8 mouse cellular contexts compared by ENCODE assay signal in the genomic region with DNA sequence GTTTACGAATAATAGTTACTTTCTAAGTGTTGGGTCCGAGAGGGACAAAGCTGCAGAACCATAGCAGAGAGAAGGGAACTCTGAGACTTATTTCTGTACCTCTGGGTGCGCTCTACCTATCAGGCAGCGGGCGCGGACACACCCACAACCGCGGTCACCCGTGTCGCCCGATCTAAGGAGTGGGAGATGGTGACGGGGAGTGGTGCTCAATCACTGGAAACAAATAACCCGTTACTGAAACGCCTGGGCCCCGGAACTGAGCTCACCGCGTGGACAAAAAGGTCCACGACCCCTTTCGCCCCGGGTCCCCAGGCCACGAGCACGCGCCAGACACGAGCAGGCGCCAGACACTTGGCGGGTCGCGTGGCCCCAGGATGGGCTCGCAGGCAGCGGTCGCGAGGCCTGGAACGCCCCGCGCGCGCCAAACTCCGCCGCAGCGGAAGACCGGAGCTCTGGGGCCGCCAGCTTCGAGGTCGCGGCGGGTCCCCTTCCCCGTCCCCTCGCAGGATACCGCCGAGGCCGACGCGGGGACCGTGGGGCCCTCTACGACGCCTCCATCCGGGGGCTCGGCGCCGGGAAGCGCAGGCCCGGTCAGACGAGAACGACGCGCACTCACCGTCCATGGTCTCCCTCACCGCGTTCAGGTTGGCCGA. TPM values are rescaled to one million over a fixed set of nuclear protein-coding genes. Genes with fewer than 3 reads are reported as not detected.
DNase-seq lines count a peak whose midpoint lies in the region; ATAC-seq and TF ChIP-seq lines count a peak whose summit lies in the region.

No protein-coding gene starts in this region.

- H3K27ac ChIP-seq in forebrain, postnatal 0 days (ENCODE audit: low read depth, low read length): peak overlapping the region; percentile 81
- peak overlapping the region; percentile 91 for H3K27ac ChIP-seq in limb, embryonic 15.5 days

- no peaks in the 10 kb centered on the region for H3K27me3 ChIP-seq in forebrain, postnatal 0 days (ENCODE audit: insufficient read depth, low read length)
- H3K27me3 ChIP-seq in limb, embryonic 15.5 days: no peaks in the 10 kb centered on the region

- peak overlapping the region; percentile 87 for H3K4me3 ChIP-seq in forebrain, postnatal 0 days (ENCODE audit: low read depth, low read length)
- peak overlapping the region; percentile 98 for H3K4me3 ChIP-seq in limb, embryonic 15.5 days

- no peaks in the 10 kb centered on the region for H3K36me3 ChIP-seq in forebrain, postnatal 0 days (ENCODE audit: insufficient read depth)
- 0 out of 2 replicates have a peak, but pooled peaks cover 1% of the 10 kb centered on the region for H3K36me3 ChIP-seq in limb, embryonic 15.5 days

- no peak for TF ChIP-seq CTCF in forebrain, postnatal 0 days (IDR thresholded peaks at IDR 0.05; ENCODE audit: low read depth)

- no peaks in the 10 kb centered on the region for H3K9me3 ChIP-seq in forebrain, postnatal 0 days (ENCODE audit: low read length)
- H3K9me3 ChIP-seq in limb, embryonic 15.5 days: no peaks in the 10 kb centered on the region

- H3K9ac ChIP-seq in forebrain, postnatal 0 days: peak overlapping the region; percentile 84
- H3K9ac ChIP-seq in limb, embryonic 15.5 days: peak overlapping the region; percentile 95

- peak overlapping the region; percentile 87 for H3K4me2 ChIP-seq in forebrain, postnatal 0 days (ENCODE audit: low read depth)
- H3K4me2 ChIP-seq in limb, embryonic 15.5 days: peak overlapping the region; percentile 42

- peak; percentile 21 to 26 for DNase-seq in lung, adult 18-20 months
- no peak for DNase-seq in lung, postnatal 25 days (ENCODE audit: low spot score)
- peak; percentile 45 for DNase-seq in T-cell, adult 2 months (ENCODE audit: low spot score)
- peak; percentile 48 for DNase-seq in forebrain, postnatal 0 days
- DNase-seq in naive thymus-derived CD4-positive, alpha-beta T cell, adult 2 months (ENCODE audit: low read depth): peak; percentile 65
- no peak for DNase-seq in gastrocnemius, adult 8-10 months (ENCODE audit: low spot score in 2 of 2)
- DNase-seq in frontal cortex, postnatal 36 days (ENCODE audit: low spot score in 2 of 2): no peak

- WGBS in forebrain, postnatal 0 days: under 1% methylated on average over 63 of the region's 70 CpGs
- under 1% methylated on average over 64 of the region's 70 CpGs for WGBS in limb, embryonic 15.5 days

- ATAC-seq in forebrain, postnatal 0 days: peak; percentile 66
- peak; percentile 48 for ATAC-seq in limb, embryonic 15.5 days (ENCODE audit: insufficient number of reproducible peaks, low FRiP score, low TSS enrichment, low read depth)

- H3K4me1 ChIP-seq in forebrain, postnatal 0 days (ENCODE audit: insufficient read depth): peaks cover 13% of the 10 kb centered on the region
- H3K4me1 ChIP-seq in limb, embryonic 15.5 days: peaks cover 24% of the 10 kb centered on the region

RNA-seq across cellular contexts. Expression of a gene that starts 0.4 kb away (rescaled TPM):
- 131 and 133 TPM in 2 replicates for total RNA-seq in forebrain, postnatal 0 days (2014; rRNA removed)
- polyA plus RNA-seq in forebrain, postnatal 0 days (2015; fragmentation: Nextera tagmentation; extraction: Ambion mirVana): 104 and 114 TPM in 2 replicates
- 64.7 and 70.1 TPM in 2 replicates for polyA plus RNA-seq in limb, embryonic 15.5 days (2015; fragmentation: Nextera tagmentation; extraction: Ambion mirVana)
- total RNA-seq in gastrocnemius, adult 8-10 months (2022): 10 to 100 TPM; 38.3 to 48.0 (median 38.5) TPM

RNA-seq across cellular contexts. Expression of a gene that starts 0.5 kb away (rescaled TPM):
- 3.7 and 4.2 TPM in 2 replicates for total RNA-seq in forebrain, postnatal 0 days (2014; rRNA removed)
- polyA plus RNA-seq in forebrain, postnatal 0 days (2015; fragmentation: Nextera tagmentation; extraction: Ambion mirVana): 4.4 and 7.0 TPM in 2 replicates
- polyA plus RNA-seq in limb, embryonic 15.5 days (2015; fragmentation: Nextera tagmentation; extraction: Ambion mirVana): 45.1 and 46.4 TPM in 2 replicates
- total RNA-seq in gastrocnemius, adult 8-10 months (2022): 1 to 10 TPM in 1 of 4 experiments, under 1 TPM in 3; 0.51 to 1.0 (median 0.73) TPM

RNA-seq across cellular contexts. Expression of a gene that starts 51.4 kb away (rescaled TPM):
- total RNA-seq in forebrain, postnatal 0 days (2014; rRNA removed): 1.5 and 8.2 TPM in 2 replicates
- 1.4 TPM in 1 of 2 replicates, not detected in the other for polyA plus RNA-seq in forebrain, postnatal 0 days (2015; fragmentation: Nextera tagmentation; extraction: Ambion mirVana)
- 0.63 and 0.82 TPM in 2 replicates for polyA plus RNA-seq in limb, embryonic 15.5 days (2015; fragmentation: Nextera tagmentation; extraction: Ambion mirVana)
- not detected for total RNA-seq in gastrocnemius, adult 8-10 months (2022)

RNA-seq across cellular contexts. Expression of a gene that starts 53.7 kb away (rescaled TPM):
- 18.8 and 20.6 TPM in 2 replicates for total RNA-seq in forebrain, postnatal 0 days (2014; rRNA removed)
- 9.3 and 12.6 TPM in 2 replicates for polyA plus RNA-seq in forebrain, postnatal 0 days (2015; fragmentation: Nextera tagmentation; extraction: Ambion mirVana)
- 15.9 and 16.0 TPM in 2 replicates for polyA plus RNA-seq in limb, embryonic 15.5 days (2015; fragmentation: Nextera tagmentation; extraction: Ambion mirVana)
- total RNA-seq in gastrocnemius, adult 8-10 months (2022): 1 to 10 TPM; 4.8 to 8.4 (median 7.7) TPM

RNA-seq across cellular contexts. Expression of a gene that starts 54.1 kb away (rescaled TPM):
- 25.3 and 28.0 TPM in 2 replicates for total RNA-seq in forebrain, postnatal 0 days (2014; rRNA removed)
- polyA plus RNA-seq in forebrain, postnatal 0 days (2015; fragmentation: Nextera tagmentation; extraction: Ambion mirVana): 22.5 and 26.3 TPM in 2 replicates
- polyA plus RNA-seq in limb, embryonic 15.5 days (2015; fragmentation: Nextera tagmentation; extraction: Ambion mirVana): 24.7 and 29.8 TPM in 2 replicates
- 1 to 10 TPM; 7.9 to 9.2 (median 8.5) TPM for total RNA-seq in gastrocnemius, adult 8-10 months (2022)

Comparison
In these comparisons a context has a peak if more than half of its experiments do, and no peak if none do; other contexts are left out.
1. DNase-seq: peak in lung, adult 18-20 months (2 of 2), T-cell, adult 2 months (single experiment), forebrain, postnatal 0 days (single experiment) and naive thymus-derived CD4-positive, alpha-beta T cell, adult 2 months (single experiment); none in lung, postnatal 25 days (single experiment), gastrocnemius, adult 8-10 months (0 of 2) and frontal cortex, postnatal 36 days (0 of 2).